ENCODE assay signal across 8 mouse cellular contexts in genomic region chr4:132273166-132273565, GRCm38 (mm10). TPM values are rescaled to one million over a fixed set of nuclear protein-coding genes. Genes with fewer than 3 reads are reported as not detected.
A peak's percentile ranks its signal among the peaks of the same experiment; 100 is the strongest.
DNase-seq lines count a peak whose midpoint lies in the region; ATAC-seq and TF ChIP-seq lines count a peak whose summit lies in the region.

No protein-coding gene starts in this region.

- TF ChIP-seq CTCF in CH12.LX (conservative IDR thresholded peaks at IDR 0.05 in 1 of 2, IDR thresholded peaks at IDR 0.05 in 1 of 2; ENCODE audit: low read depth in 2 of 2, low read length in 2 of 2): no peak

- 55% methylated on average over 2 of the region's 2 CpGs for WGBS in heart, embryonic 14.5 days
- WGBS in embryonic facial prominence, embryonic 14.5 days: 68% methylated on average over 2 of the region's 2 CpGs
- 71% methylated on average over 2 of the region's 2 CpGs for WGBS in limb, embryonic 12.5 days

- H3K79me2 ChIP-seq in CH12.LX (replicated peaks; ENCODE audit: control insufficient read depth, extremely low read depth, insufficient read depth, poor library complexity, severe bottlenecking): peaks cover 12% of the 10 kb centered on the region

- H3K4me3 ChIP-seq in heart, embryonic 14.5 days (ENCODE audit: control insufficient read depth in 1 of 2, insufficient read depth in 1 of 2, low read depth in 1 of 2, low read length in 2 of 2): no peak overlapping the region
- H3K4me3 ChIP-seq in CH12.LX (replicated peaks in 1 of 3; ENCODE audit: low read depth in 2 of 3, low read length in 2 of 3, poor library complexity in 1 of 3): peak overlapping the region; percentile 31 to 91 (median 78)
- peak overlapping the region; percentile 58 for H3K4me3 ChIP-seq in embryonic facial prominence, embryonic 14.5 days (ENCODE audit: low read depth, low read length)
- peak overlapping the region; percentile 59; the same call in 1 of the 2 replicates for H3K4me3 ChIP-seq in limb, embryonic 12.5 days (replicated peaks)

- H3K27me3 ChIP-seq in heart, embryonic 14.5 days (ENCODE audit: control insufficient read depth, insufficient read depth, low read length): no peaks in the 10 kb centered on the region
- H3K27me3 ChIP-seq in CH12.LX (replicated peaks): no peaks in the 10 kb centered on the region
- H3K27me3 ChIP-seq in embryonic facial prominence, embryonic 14.5 days (replicated peaks; ENCODE audit: control insufficient read depth, insufficient read depth, low read length): no peaks in the 10 kb centered on the region
- H3K27me3 ChIP-seq in limb, embryonic 12.5 days: no peaks in the 10 kb centered on the region

- no peaks in the 10 kb centered on the region for H3K36me3 ChIP-seq in heart, embryonic 14.5 days (ENCODE audit: control insufficient read depth, insufficient read depth, low read length)
- peaks cover 3 to 9% of the 10 kb centered on the region in 2 experiments for H3K36me3 ChIP-seq in CH12.LX (replicated peaks in 1 of 2; ENCODE audit: control insufficient read depth in 1 of 2, insufficient read depth in 1 of 2, low read length in 1 of 2)
- no peaks in the 10 kb centered on the region for H3K36me3 ChIP-seq in embryonic facial prominence, embryonic 14.5 days (ENCODE audit: control insufficient read depth, insufficient read depth, low read length)
- peaks cover 5% of the 10 kb centered on the region; the same call in 1 of the 2 replicates for H3K36me3 ChIP-seq in limb, embryonic 12.5 days

- DNase-seq in heart, adult 11 months: no peak
- no peak for DNase-seq in CH12.LX (ENCODE audit: extremely low read depth)
- DNase-seq in embryonic facial prominence, embryonic 14.5 days (ENCODE audit: low spot score): no peak
- DNase-seq in urinary bladder, adult 18-20 months (ENCODE audit: low spot score in 2 of 2): no peak
- DNase-seq in embryo, embryonic 10.5 days (ENCODE audit: low spot score): no peak

- no peak for TF ChIP-seq EP300 in CH12.LX (IDR thresholded peaks at IDR 0.05; ENCODE audit: low read length)

- TF ChIP-seq POLR2A in CH12.LX (IDR thresholded peaks at IDR 0.05; ENCODE audit: low read depth, low read length): no peak

- no peak overlapping the region for H3K27ac ChIP-seq in heart, embryonic 14.5 days (replicated peaks in 1 of 2; ENCODE audit: control insufficient read depth in 1 of 2, insufficient read depth in 1 of 2, low read depth in 2 of 2, low read length in 2 of 2)
- no peak overlapping the region for H3K27ac ChIP-seq in CH12.LX (ENCODE audit: insufficient read depth, low read depth)
- H3K27ac ChIP-seq in embryonic facial prominence, embryonic 14.5 days (replicated peaks; ENCODE audit: low read depth, low read length): no peak overlapping the region
- no peak overlapping the region for H3K27ac ChIP-seq in limb, embryonic 12.5 days

- ATAC-seq in heart, embryonic 14.5 days (ENCODE audit: insufficient number of reproducible peaks, insufficient read depth, low FRiP score, low read depth): no peak
- no peak for ATAC-seq in embryonic facial prominence, embryonic 14.5 days (ENCODE audit: low read depth)
- no peak for ATAC-seq in limb, embryonic 12.5 days (ENCODE audit: insufficient number of reproducible peaks, insufficient read depth, low FRiP score, low TSS enrichment, low read depth)
- ATAC-seq in megakaryocyte progenitor cell, adult 5-6 weeks (replicated peaks; ENCODE audit: poor library complexity): no peak

- in situ Hi-C loops in CH12.LX (cut with MboI; ENCODE audit: low pct_ligation_motif_present, low pct_unique_long_range_greater_than_20kb, low sequenced_read_pairs): no loop called here

- peak overlapping the region; percentile 97 for H3K4me2 ChIP-seq in heart, embryonic 14.5 days (ENCODE audit: low read length)
- peak overlapping the region; percentile 97 for H3K4me2 ChIP-seq in CH12.LX (ENCODE audit: insufficient read depth, low read depth, poor library complexity, severe bottlenecking)
- peak overlapping the region; percentile 84 for H3K4me2 ChIP-seq in embryonic facial prominence, embryonic 14.5 days (ENCODE audit: low read depth, low read length)
- H3K4me2 ChIP-seq in limb, embryonic 12.5 days: peak overlapping the region; percentile 81

- dilution Hi-C loops in CH12.LX (cut with MboI; ENCODE audit: extremely low pct_ligation_motif_present, extremely low pct_unique_long_range_greater_than_20kb, low sequenced_read_pairs): no loop called here

- H3K9me3 ChIP-seq in heart, embryonic 14.5 days (ENCODE audit: control insufficient read depth, low read length): no peaks in the 10 kb centered on the region
- no peaks in the 10 kb centered on the region for H3K9me3 ChIP-seq in CH12.LX (replicated peaks; ENCODE audit: low read length)
- H3K9me3 ChIP-seq in embryonic facial prominence, embryonic 14.5 days (ENCODE audit: control insufficient read depth, low read length): no peaks in the 10 kb centered on the region
- H3K9me3 ChIP-seq in limb, embryonic 12.5 days: no peaks in the 10 kb centered on the region

- H3K4me1 ChIP-seq in heart, embryonic 14.5 days (ENCODE audit: control insufficient read depth in 2 of 2, insufficient read depth in 2 of 2, low read length in 2 of 2): peaks cover 2 to 15% of the 10 kb centered on the region in 2 experiments; a peak in 2 of 4 replicates
- peaks cover 3 to 42% of the 10 kb centered on the region in 2 experiments; a peak in 3 of 4 replicates for H3K4me1 ChIP-seq in CH12.LX (ENCODE audit: control insufficient read depth in 1 of 2, insufficient read depth in 2 of 2)
- H3K4me1 ChIP-seq in embryonic facial prominence, embryonic 14.5 days (ENCODE audit: control insufficient read depth, insufficient read depth, low read length): peaks cover 5% of the 10 kb centered on the region
- peaks cover 13% of the 10 kb centered on the region for H3K4me1 ChIP-seq in limb, embryonic 12.5 days (replicated peaks)

- peak overlapping the region; percentile 90 for H3K9ac ChIP-seq in heart, embryonic 14.5 days (ENCODE audit: low read length)
- peak overlapping the region; percentile 99 for H3K9ac ChIP-seq in CH12.LX (ENCODE audit: insufficient read depth, low read depth)
- H3K9ac ChIP-seq in embryonic facial prominence, embryonic 14.5 days (ENCODE audit: low read depth, low read length): peak overlapping the region; percentile 78; the same call in 1 of the 2 replicates
- H3K9ac ChIP-seq in limb, embryonic 12.5 days (replicated peaks): 0 out of 2 replicates have a peak overlapping the region, but pooled peaks have one; percentile 18

- no peak for TF ChIP-seq RAD21 in CH12.LX (IDR thresholded peaks at IDR 0.05; ENCODE audit: low read depth, low read length)

TF ChIP-seq in CH12.LX, 34 proteins besides CTCF, POLR2A, EP300 and RAD21:
- TF ChIP-seq USF1 (IDR thresholded peaks at IDR 0.05; ENCODE audit: low read depth, low read length): 0 out of 2 replicates have a peak, but pooled peaks have one; percentile 6
- peak; percentile 74 for TF ChIP-seq MYC (IDR thresholded peaks at IDR 0.05; ENCODE audit: low read depth, low read length)
- TF ChIP-seq USF2 (conservative IDR thresholded peaks at IDR 0.05; ENCODE audit: low read depth, low read length): no peak
- peak; percentile 50; the same call in 1 of the 2 replicates for TF ChIP-seq MAX (IDR thresholded peaks at IDR 0.05; ENCODE audit: low read length)
- peak; percentile 54; the same call in 1 of the 2 replicates for TF ChIP-seq ZMIZ1 (IDR thresholded peaks at IDR 0.05; ENCODE audit: low read depth, low read length)
- no peak for TF ChIP-seq PAX5 (IDR thresholded peaks at IDR 0.05; ENCODE audit: low read length)

RNA-seq across cellular contexts. Expression of gene Taf12, which starts 1.0 kb away (rescaled TPM):
- polyA plus RNA-seq in heart, embryonic 14.5 days (2014; fragmentation: Nextera tagmentation; extraction: Ambion mirVana): 29.4 and 30.9 TPM in 2 replicates
- total RNA-seq in CH12.LX (2012; rRNA removed): 29.8 and 40.2 TPM in 2 replicates
- 74.7 and 86.1 TPM in 2 replicates for total RNA-seq in CH12.LX (2014; rRNA removed)
- 47.8 and 53.5 TPM in 2 replicates for polyA plus RNA-seq in CH12.LX (2012; ENCODE audit: insufficient read length, low read depth)
- polyA plus RNA-seq in embryonic facial prominence, embryonic 14.5 days (2014; fragmentation: Nextera tagmentation; extraction: Ambion mirVana): 43.4 and 48.8 TPM in 2 replicates
- polyA plus RNA-seq in limb, embryonic 12.5 days (2016; fragmentation: Nextera tagmentation; extraction: Ambion mirVana): 58.9 and 59.8 TPM in 2 replicates
- 40.5 and 42.1 TPM in 2 replicates for total RNA-seq in megakaryocyte progenitor cell, adult 5-6 weeks (2015)
- 34.1 and 72.2 TPM in 2 replicates for total RNA-seq in megakaryocyte progenitor cell, adult 5-6 weeks (2017)

RNA-seq across cellular contexts. Expression of gene Gmeb1, which starts 11.8 kb away (rescaled TPM):
- polyA plus RNA-seq in heart, embryonic 14.5 days (2014; fragmentation: Nextera tagmentation; extraction: Ambion mirVana): 25.8 and 27.5 TPM in 2 replicates
- total RNA-seq in CH12.LX (2012; rRNA removed) (8.8 and 9.0 TPM in 2 replicates), CH12.LX (2014; rRNA removed) (7.9 and 8.2 TPM in 2 replicates)
- 18.0 and 19.3 TPM in 2 replicates for polyA plus RNA-seq in CH12.LX (2012; ENCODE audit: insufficient read length, low read depth)
- 24.7 and 28.7 TPM in 2 replicates for polyA plus RNA-seq in embryonic facial prominence, embryonic 14.5 days (2014; fragmentation: Nextera tagmentation; extraction: Ambion mirVana)
- 44.4 and 47.1 TPM in 2 replicates for polyA plus RNA-seq in limb, embryonic 12.5 days (2016; fragmentation: Nextera tagmentation; extraction: Ambion mirVana)
- total RNA-seq in megakaryocyte progenitor cell, adult 5-6 weeks (2015): 13.9 and 14.3 TPM in 2 replicates
- total RNA-seq in megakaryocyte progenitor cell, adult 5-6 weeks (2017): 18.7 and 29.3 TPM in 2 replicates

RNA-seq across cellular contexts. Expression of gene Rab42, which starts 30.0 kb away (rescaled TPM):
- polyA plus RNA-seq in heart, embryonic 14.5 days (2014; fragmentation: Nextera tagmentation; extraction: Ambion mirVana): 1.2 and 1.4 TPM in 2 replicates
- total RNA-seq in CH12.LX (2012; rRNA removed): 0.38 and 0.51 TPM in 2 replicates
- total RNA-seq in CH12.LX (2014; rRNA removed): not detected in 2 replicates
- 0.31 TPM in 1 of 2 replicates, not detected in the other for polyA plus RNA-seq in CH12.LX (2012; ENCODE audit: insufficient read length, low read depth)
- polyA plus RNA-seq in embryonic facial prominence, embryonic 14.5 days (2014; fragmentation: Nextera tagmentation; extraction: Ambion mirVana): 1.8 and 2.3 TPM in 2 replicates
- 1.3 and 1.5 TPM in 2 replicates for polyA plus RNA-seq in limb, embryonic 12.5 days (2016; fragmentation: Nextera tagmentation; extraction: Ambion mirVana)
- not detected in 2 replicates for total RNA-seq in megakaryocyte progenitor cell, adult 5-6 weeks (2015)
- 1.0 and 1.3 TPM in 2 replicates for total RNA-seq in megakaryocyte progenitor cell, adult 5-6 weeks (2017)

RNA-seq across cellular contexts. Expression of gene Trnau1ap, which starts 56.2 kb away (rescaled TPM):
- 74.0 and 80.6 TPM in 2 replicates for polyA plus RNA-seq in heart, embryonic 14.5 days (2014; fragmentation: Nextera tagmentation; extraction: Ambion mirVana)
- total RNA-seq in CH12.LX (2012; rRNA removed): 71.5 and 86.5 TPM in 2 replicates
- 70.6 and 80.5 TPM in 2 replicates for total RNA-seq in CH12.LX (2014; rRNA removed)
- 60.7 and 64.4 TPM in 2 replicates for polyA plus RNA-seq in CH12.LX (2012; ENCODE audit: insufficient read length, low read depth)
- polyA plus RNA-seq in embryonic facial prominence, embryonic 14.5 days (2014; fragmentation: Nextera tagmentation; extraction: Ambion mirVana): 62.3 and 69.9 TPM in 2 replicates
- polyA plus RNA-seq in limb, embryonic 12.5 days (2016; fragmentation: Nextera tagmentation; extraction: Ambion mirVana): 84.7 and 87.5 TPM in 2 replicates
- 32.2 and 45.6 TPM in 2 replicates for total RNA-seq in megakaryocyte progenitor cell, adult 5-6 weeks (2015)
- total RNA-seq in megakaryocyte progenitor cell, adult 5-6 weeks (2017): 34.4 and 43.4 TPM in 2 replicates

Comparison
In these comparisons a context has a peak if more than half of its experiments do, and no peak if none do; other contexts are left out.
1. H3K4me3 ChIP-seq: peak in CH12.LX (3 of 3), embryonic facial prominence, embryonic 14.5 days (single experiment) and limb, embryonic 12.5 days (single experiment); none in heart, embryonic 14.5 days (0 of 2).
2. H3K9ac ChIP-seq: peak in every context shown above with its lines; median percentile 99 in CH12.LX; 90 in heart, embryonic 14.5 days; 78 in embryonic facial prominence, embryonic 14.5 days; 18 in limb, embryonic 12.5 days.
3. Peak in every context shown above with its lines, with median percentiles within 50 percentile points of each other: H3K4me2 ChIP-seq.